Mouse (Mus musculus) midbrain, embryonic 15.5 days (tissue): ENCODE measurements around the gene Atp6v1e2. TPM values are rescaled to one million over a fixed set of nuclear protein-coding genes. Genes with fewer than 3 reads are reported as not detected.
A peak's percentile ranks its signal among the peaks of the same experiment; 100 is the strongest.

Source experiments
- ATAC-seq: fragments of 200-750 bp; cut with Nextera tagmentation; replicated peaks from 2 replicates; pipeline ENCODE4 v1.8.0; 2017; ENCODE audit warnings: moderate TSS enrichment
- H3K27ac ChIP-seq: fragments of 300-500 bp; sonication (generic); 2 replicates; pipeline ENCODE4 v1.5.1; 2015; ENCODE audit warnings: mild to moderate bottlenecking, inconsistent platforms
- H3K27me3 ChIP-seq: fragments of 300-500 bp; sonication (generic); replicated peaks from 2 replicates; pipeline ENCODE4 v1.6.1; 2015; ENCODE audit warnings: inconsistent platforms
- H3K36me3 ChIP-seq: fragments of 300-500 bp; sonication (generic); replicated peaks from 2 replicates; pipeline ENCODE4 v1.6.1; 2015; ENCODE audit warnings: inconsistent platforms
- H3K4me1 ChIP-seq: fragments of 300-500 bp; sonication (generic); 2 replicates; pipeline ENCODE4 v1.6.1; 2015; ENCODE audit warnings: inconsistent platforms
- H3K4me2 ChIP-seq: fragments of 300-500 bp; sonication (generic); 2 replicates; pipeline ENCODE4 v1.6.1; 2015; ENCODE audit warnings: inconsistent platforms, mild to moderate bottlenecking, moderate library complexity
- H3K4me3 ChIP-seq: fragments of 300-500 bp; sonication (generic); 2 replicates; pipeline ENCODE4 v1.5.1; 2015; ENCODE audit warnings: mild to moderate bottlenecking, inconsistent platforms
- H3K9ac ChIP-seq: fragments of 300-500 bp; sonication (generic); 2 replicates; pipeline ENCODE4 v1.6.1; 2015; ENCODE audit warnings: mild to moderate bottlenecking, inconsistent platforms
- H3K9me3 ChIP-seq: fragments of 300-500 bp; sonication (generic); 2 replicates; pipeline ENCODE4 v1.6.1; 2016; ENCODE audit warnings: inconsistent platforms
- WGBS: fragments of 180-500 bp; shearing (Covaris S2); methylation state at CpG from one replicate; pipeline ENCODE4 v1.1.7; 2015; ENCODE audit warnings: mixed read lengths; 5-methylcytosine and 5-hydroxymethylcytosine counted together
- polyA plus RNA-seq: library from polyadenylated mRNA; unstranded; fragments of >200 nt; fragmentation: Nextera tagmentation; extraction: Ambion mirVana; gene quantifications from 2 replicates; pipeline ENCODE4 v1.2.1, GENCODE M21; 2015

Gene Atp6v1e2
- polyA plus RNA-seq, 1 experiment from 2014 or later, result not detected

GRCm38 (mm10) chr17:86908316-86908715 lies 39.4 kb downstream of the Atp6v1e2 start:
- peaks cover 19% of the 10 kb centered on the region for H3K4me1 ChIP-seq
- no peak overlapping the region for H3K4me2 ChIP-seq
- ATAC-seq, result no peak
- WGBS, result 63% methylated on average over 8 of the region's 8 CpGs
- no peak overlapping the region for H3K9ac ChIP-seq
- no peaks in the 10 kb centered on the region for H3K36me3 ChIP-seq
- H3K27me3 ChIP-seq, result no peaks in the 10 kb centered on the region; the same call in 1 of the 2 replicates
- no peaks in the 10 kb centered on the region for H3K9me3 ChIP-seq
- H3K27ac ChIP-seq, result no peak overlapping the region
- H3K4me3 ChIP-seq, result no peak overlapping the region

GRCm38 (mm10) chr17:86907092-86907491 lies 40.6 kb downstream of the Atp6v1e2 start:
- H3K9me3 ChIP-seq, result no peaks in the 10 kb centered on the region
- H3K27me3 ChIP-seq, result no peaks in the 10 kb centered on the region; the same call in 1 of the 2 replicates
- no peak overlapping the region for H3K4me2 ChIP-seq
- H3K27ac ChIP-seq, result no peak overlapping the region
- H3K9ac ChIP-seq, result no peak overlapping the region
- no peak for ATAC-seq
- H3K4me3 ChIP-seq, result no peak overlapping the region
- 80% methylated on average over 3 of the region's 3 CpGs for WGBS
- no peaks in the 10 kb centered on the region for H3K36me3 ChIP-seq
- H3K4me1 ChIP-seq, result peaks cover 19% of the 10 kb centered on the region

- Histone ChIP-seq H3K36me3 (no peaks in the 10 kb centered on the region), H3K4me3 (no peak overlapping the region), H3K9me3 (no peaks in the 10 kb centered on the region), H3K4me2 (no peak overlapping the region), H3K27ac (no peak overlapping the region), H3K27me3 (no peaks in the 10 kb centered on the region; the same call in 1 of the 2 replicates), H3K4me1 (peaks cover 19% of the 10 kb centered on the region), H3K9ac (no peak overlapping the region)
- WGBS, result 39% methylated on average over 6 of the region's 6 CpGs
- ATAC-seq, result no peak
Measured at GRCm38 (mm10) chr17:86906601-86907000, 41.1 kb downstream of the Atp6v1e2 start.

GRCm38 (mm10) chr17:86906136-86906461 lies 41.6 kb downstream of the Atp6v1e2 start:
- Histone ChIP-seq H3K4me2 (peak overlapping the region; percentile 3; the same call in 1 of the 2 replicates), H3K4me3 (no peak overlapping the region), H3K9ac (no peak overlapping the region), H3K36me3 (no peaks in the 10 kb centered on the region), H3K4me1 (peaks cover 20% of the 10 kb centered on the region), H3K27me3 (no peaks in the 10 kb centered on the region; the same call in 1 of the 2 replicates), H3K27ac (peak overlapping the region; percentile 46), H3K9me3 (no peaks in the 10 kb centered on the region)
- peak; percentile 46; the same call in 1 of the 2 replicates for ATAC-seq
- 3% methylated on average over 9 of the region's 9 CpGs for WGBS

GRCm38 (mm10) chr17:86905297-86906135 lies 42.2 kb downstream of the Atp6v1e2 start:
- H3K4me3 ChIP-seq, result no peak overlapping the region
- no peaks in the 10 kb centered on the region; the same call in 1 of the 2 replicates for H3K27me3 ChIP-seq
- H3K4me2 ChIP-seq, result peak overlapping the region; percentile 3; the same call in 1 of the 2 replicates
- 14% methylated on average over 19 of the region's 19 CpGs for WGBS
- no peak overlapping the region for H3K9ac ChIP-seq
- ATAC-seq, result peak; percentile 71
- no peaks in the 10 kb centered on the region for H3K36me3 ChIP-seq
- no peaks in the 10 kb centered on the region for H3K9me3 ChIP-seq
- peak overlapping the region; percentile 46 for H3K27ac ChIP-seq
- H3K4me1 ChIP-seq, result peaks cover 26% of the 10 kb centered on the region

GRCm38 (mm10) chr17:86904206-86904605 lies 43.5 kb downstream of the Atp6v1e2 start:
- Histone ChIP-seq H3K27ac (no peak overlapping the region), H3K4me1 (peaks cover 26% of the 10 kb centered on the region), H3K4me3 (no peak overlapping the region), H3K27me3 (no peaks in the 10 kb centered on the region; the same call in 1 of the 2 replicates), H3K9me3 (no peaks in the 10 kb centered on the region), H3K36me3 (no peaks in the 10 kb centered on the region), H3K4me2 (no peak overlapping the region), H3K9ac (no peak overlapping the region)
- WGBS, result 70% methylated on average over 3 of the region's 3 CpGs
- ATAC-seq, result no peak

- no peaks in the 10 kb centered on the region for H3K36me3 ChIP-seq
- no peak overlapping the region for H3K27ac ChIP-seq
- no peak for ATAC-seq
- peaks cover 26% of the 10 kb centered on the region for H3K4me1 ChIP-seq
- WGBS, result 62% methylated on average over 7 of the region's 7 CpGs
- no peak overlapping the region for H3K9ac ChIP-seq
- no peak overlapping the region for H3K4me3 ChIP-seq
- H3K4me2 ChIP-seq, result no peak overlapping the region
- H3K9me3 ChIP-seq, result no peaks in the 10 kb centered on the region
- H3K27me3 ChIP-seq, result no peaks in the 10 kb centered on the region; the same call in 1 of the 2 replicates
Measured at GRCm38 (mm10) chr17:86903596-86903995, 44.1 kb downstream of the Atp6v1e2 start.

- no peaks in the 10 kb centered on the region for H3K36me3 ChIP-seq
- H3K9ac ChIP-seq, result no peak overlapping the region
- H3K4me2 ChIP-seq, result no peak overlapping the region
- WGBS, result 95% methylated on average over 14 of the region's 14 CpGs
- no peak overlapping the region for H3K4me3 ChIP-seq
- H3K27ac ChIP-seq, result no peak overlapping the region
- no peak for ATAC-seq
- H3K4me1 ChIP-seq, result peaks cover 26% of the 10 kb centered on the region
- no peaks in the 10 kb centered on the region for H3K27me3 ChIP-seq
- H3K9me3 ChIP-seq, result no peaks in the 10 kb centered on the region
Measured at GRCm38 (mm10) chr17:86902399-86903067, 45.2 kb downstream of the Atp6v1e2 start.

GRCm38 (mm10) chr17:86900564-86900963 lies 47.1 kb downstream of the Atp6v1e2 start:
- ATAC-seq, result no peak
- H3K27ac ChIP-seq, result no peak overlapping the region
- no peaks in the 10 kb centered on the region for H3K9me3 ChIP-seq
- 76% methylated on average over 5 of the region's 5 CpGs for WGBS
- peaks cover 22% of the 10 kb centered on the region for H3K4me1 ChIP-seq
- H3K4me2 ChIP-seq, result no peak overlapping the region
- H3K9ac ChIP-seq, result no peak overlapping the region
- no peaks in the 10 kb centered on the region for H3K36me3 ChIP-seq
- no peak overlapping the region for H3K4me3 ChIP-seq
- no peaks in the 10 kb centered on the region for H3K27me3 ChIP-seq

GRCm38 (mm10) chr17:86899821-86900220 lies 47.9 kb downstream of the Atp6v1e2 start:
- no peak overlapping the region for H3K9ac ChIP-seq
- H3K4me1 ChIP-seq, result peaks cover 14% of the 10 kb centered on the region
- no peaks in the 10 kb centered on the region for H3K27me3 ChIP-seq
- no peak for ATAC-seq
- no peak overlapping the region for H3K4me3 ChIP-seq
- no peaks in the 10 kb centered on the region for H3K9me3 ChIP-seq
- 83% methylated on average over 5 of the region's 5 CpGs for WGBS
- no peaks in the 10 kb centered on the region for H3K36me3 ChIP-seq
- H3K27ac ChIP-seq, result no peak overlapping the region
- no peak overlapping the region for H3K4me2 ChIP-seq

- no peak overlapping the region for H3K4me2 ChIP-seq
- no peak overlapping the region for H3K4me3 ChIP-seq
- no peaks in the 10 kb centered on the region for H3K9me3 ChIP-seq
- no peak overlapping the region for H3K27ac ChIP-seq
- 91% methylated on average over 6 of the region's 6 CpGs for WGBS
- no peak overlapping the region for H3K9ac ChIP-seq
- no peaks in the 10 kb centered on the region for H3K27me3 ChIP-seq
- no peak for ATAC-seq
- no peaks in the 10 kb centered on the region for H3K36me3 ChIP-seq
- peaks cover 7% of the 10 kb centered on the region; the same call in 1 of the 2 replicates for H3K4me1 ChIP-seq
Measured at GRCm38 (mm10) chr17:86897486-86898165, 50.1 kb downstream of the Atp6v1e2 start.

- H3K4me1 ChIP-seq, result no peaks in the 10 kb centered on the region
- no peaks in the 10 kb centered on the region for H3K9me3 ChIP-seq
- H3K4me2 ChIP-seq, result no peak overlapping the region
- no peaks in the 10 kb centered on the region for H3K36me3 ChIP-seq
- no peak overlapping the region for H3K27ac ChIP-seq
- no peak overlapping the region for H3K9ac ChIP-seq
- H3K4me3 ChIP-seq, result no peak overlapping the region
- no peaks in the 10 kb centered on the region for H3K27me3 ChIP-seq
- 77% methylated on average over 4 of the region's 4 CpGs for WGBS
- ATAC-seq, result no peak
Measured at GRCm38 (mm10) chr17:86895191-86895590, 52.5 kb downstream of the Atp6v1e2 start.
